Mouse (Mus musculus): Measurements from ENCODE around the gene Med22. TPM values are rescaled to one million over a fixed set of nuclear protein-coding genes. Genes with fewer than 3 reads are reported as not detected.

The Med22 gene
- polyA plus RNA-seq, 1 experiment from 2014 or later: 32.6 TPM

DNA sequence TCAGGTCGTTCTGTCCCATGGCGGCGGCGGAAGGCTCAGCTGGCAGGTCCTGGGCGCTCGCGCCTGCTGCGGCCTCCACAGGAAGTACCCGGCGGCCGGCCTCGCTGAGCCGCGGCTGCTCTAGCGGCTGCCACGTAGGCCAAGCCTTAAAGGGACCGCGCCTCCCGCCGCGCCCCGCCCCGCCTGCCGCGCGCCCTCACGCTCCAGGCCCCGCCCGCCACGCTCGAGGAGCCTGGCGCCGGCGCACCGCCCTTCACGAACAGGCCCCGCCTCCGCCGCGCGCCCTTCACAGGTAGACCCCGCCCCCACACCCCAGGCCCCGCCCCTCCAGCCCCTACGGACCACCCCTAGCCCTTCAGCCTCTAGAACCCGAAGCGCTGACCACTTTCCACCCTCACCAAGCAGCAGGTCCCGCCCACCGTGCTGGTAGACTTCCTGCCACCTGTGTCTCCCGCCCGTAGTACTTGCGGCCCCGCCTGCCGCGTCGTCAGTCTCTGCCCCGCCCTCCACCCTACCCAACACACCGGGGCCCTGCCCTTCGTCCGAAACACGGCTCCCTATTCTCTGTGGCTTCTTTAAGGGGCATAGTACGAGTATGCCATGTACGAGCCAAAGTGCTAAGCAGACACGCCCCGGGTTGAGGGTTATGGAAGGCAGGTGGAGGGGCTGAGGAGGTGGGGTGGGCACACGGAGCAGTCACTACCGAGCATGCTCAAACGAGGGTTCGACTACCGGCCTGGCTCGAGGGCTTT lies 23.0 kb upstream of the Med22 start, which contains the start of the genes Surf4 and Stkld1:
TSS of gene Surf4 (minus strand) at position 625 of the 752 bp plus-strand sequence.
TSS of gene Stkld1 (plus strand) at position 744 of the 752 bp plus-strand sequence.
- WGBS: 3% methylated on average over 28 of the region's 70 CpGs
- Histone ChIP-seq H3K9me3 (ENCODE audit: low read length) (no peaks in the 10 kb centered on the region), H3K9ac (replicated peaks; ENCODE audit: low read depth) (peak within 1 kb of the TSS; percentile 99), H3K4me1 (ENCODE audit: insufficient read depth, low read depth, low read length) (peaks cover 15% of the 10 kb centered on the region; the same call in 1 of the 2 replicates), H3K4me2 (replicated peaks; ENCODE audit: low read depth, low read length) (peak within 1 kb of the TSS; percentile 83), H3K4me3 (ENCODE audit: low read depth, low read length) (peak within 1 kb of the TSS; percentile 87), H3K27me3 (replicated peaks; ENCODE audit: insufficient read depth, low read length) (no peaks in the 10 kb centered on the region), H3K27ac (ENCODE audit: low read length) (peak within 1 kb of the TSS; percentile 96), H3K36me3 (ENCODE audit: insufficient read depth, low read length) (no peaks in the 10 kb centered on the region)
- peak; percentile 96 for ATAC-seq
- TF ChIP-seq EP300 (IDR thresholded peaks at IDR 0.05) (no peak), CTCF (IDR thresholded peaks at IDR 0.05) (no peak)
- DNase-seq (ENCODE audit: low spot score): peak; percentile 98

DNA sequence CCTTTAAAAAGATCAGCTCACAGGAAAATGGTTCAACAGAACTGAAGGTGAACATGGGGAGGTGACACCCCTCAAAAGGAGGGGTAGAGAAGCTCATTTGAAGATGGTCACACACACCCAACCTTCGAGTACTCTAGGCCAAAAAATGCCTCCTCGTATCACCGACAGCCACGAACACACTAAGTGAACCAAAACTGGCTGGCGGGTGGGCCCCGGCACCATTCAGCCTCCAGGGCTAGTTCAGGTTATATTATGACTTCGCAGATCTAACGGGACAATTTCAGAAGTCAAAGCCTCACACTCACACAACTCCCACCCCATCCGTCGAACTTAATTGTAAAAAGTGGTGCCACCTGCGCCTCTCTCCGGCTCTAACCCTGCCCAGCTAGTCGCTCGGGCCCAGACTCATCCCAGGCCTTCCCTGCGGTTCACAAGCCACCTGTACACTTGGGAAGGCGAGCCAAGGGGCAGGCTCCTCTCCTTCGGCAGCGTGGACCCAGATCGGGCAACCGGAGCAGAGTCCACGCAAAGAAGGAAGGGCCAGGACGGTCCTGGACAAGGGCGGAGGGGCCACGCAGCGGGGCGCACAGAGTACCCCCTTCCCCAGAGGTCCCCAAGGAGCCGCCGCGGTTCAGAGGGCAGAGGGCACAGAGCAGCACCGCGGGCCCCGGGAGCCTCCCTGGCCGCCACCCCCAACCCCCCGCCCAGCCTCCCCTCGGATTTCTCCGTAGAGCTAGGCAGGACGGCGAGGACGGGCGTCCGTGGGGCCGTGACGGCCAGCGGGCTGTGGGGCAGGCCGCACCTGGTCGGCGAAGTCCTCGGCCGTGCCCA lies 22.2 kb upstream of the Med22 start:
- H3K4me2 ChIP-seq (replicated peaks; ENCODE audit: low read depth, low read length): peak overlapping the region; percentile 83
- TF ChIP-seq EP300 (IDR thresholded peaks at IDR 0.05) (no peak), CTCF (IDR thresholded peaks at IDR 0.05) (no peak)
- 5% methylated on average over 33 of the region's 49 CpGs for WGBS
- peak overlapping the region; percentile 87 for H3K4me3 ChIP-seq (ENCODE audit: low read depth, low read length)
- DNase-seq (ENCODE audit: low spot score) (peak; percentile 33), ATAC-seq (no peak; the same call in 1 of the 2 replicates)
- H3K36me3 ChIP-seq (ENCODE audit: insufficient read depth, low read length): no peaks in the 10 kb centered on the region
- peak overlapping the region; percentile 96 for H3K27ac ChIP-seq (ENCODE audit: low read length)
- no peaks in the 10 kb centered on the region for H3K9me3 ChIP-seq (ENCODE audit: low read length)
- peaks cover 15% of the 10 kb centered on the region; the same call in 1 of the 2 replicates for H3K4me1 ChIP-seq (ENCODE audit: insufficient read depth, low read depth, low read length)
- H3K27me3 ChIP-seq (replicated peaks; ENCODE audit: insufficient read depth, low read length): no peaks in the 10 kb centered on the region
- H3K9ac ChIP-seq (replicated peaks; ENCODE audit: low read depth): peak overlapping the region; percentile 99

DNA sequence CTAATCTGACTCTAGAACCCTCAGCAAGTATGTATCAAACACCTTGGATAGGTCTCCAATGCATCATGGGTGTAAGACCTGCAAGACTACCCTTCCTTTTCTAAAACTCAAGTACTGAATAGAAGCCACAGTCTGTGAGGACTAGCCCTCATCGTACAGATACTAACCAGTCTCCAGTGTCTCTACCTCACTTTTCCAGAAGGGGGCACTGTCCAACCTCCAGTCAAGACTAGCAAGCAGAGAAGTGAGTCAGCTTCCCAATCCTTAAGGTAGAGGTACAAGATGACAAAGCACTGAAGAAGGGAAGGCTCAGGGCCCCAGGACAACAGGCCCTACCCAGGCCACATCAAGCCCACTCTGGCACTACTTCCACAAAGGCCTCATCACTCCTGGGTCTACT lies 19.9 kb upstream of the Med22 start:
- H3K4me2 ChIP-seq (replicated peaks; ENCODE audit: low read depth, low read length): no peak overlapping the region
- ATAC-seq: no peak

DNA sequence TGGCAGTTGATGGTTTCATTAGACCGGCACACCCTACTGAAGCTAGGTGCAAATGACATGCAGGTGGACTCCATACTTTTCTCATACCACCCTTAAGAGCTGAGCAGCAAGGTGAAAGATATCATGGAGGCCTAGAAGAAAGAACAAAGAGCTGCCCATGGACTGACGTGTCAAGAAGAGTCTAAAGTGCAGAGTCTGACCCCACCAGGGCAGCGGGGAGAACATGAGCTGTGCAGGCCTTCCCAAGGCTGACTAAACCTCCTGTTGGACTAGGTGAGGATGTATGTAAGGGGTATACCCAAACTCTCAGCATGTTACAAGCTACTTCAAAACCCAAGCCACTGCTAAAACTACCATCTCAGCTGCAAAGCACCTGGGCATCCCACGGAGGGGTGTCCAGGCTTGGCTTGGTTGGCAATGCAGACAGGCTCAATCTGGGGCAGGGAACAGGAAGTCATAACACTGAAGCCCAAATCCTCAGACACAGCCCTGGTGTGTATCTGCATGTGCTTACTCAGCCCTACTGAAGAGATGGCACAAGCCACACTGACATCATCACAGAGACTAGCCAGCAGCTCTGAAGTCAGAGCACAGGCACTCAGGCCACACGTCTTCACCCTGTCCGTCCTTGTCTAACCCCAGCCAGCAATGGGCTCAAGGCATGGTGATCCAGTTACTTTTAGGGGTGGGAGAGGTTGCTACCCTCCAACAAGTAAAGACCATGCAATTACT lies 17.4 kb upstream of the Med22 start:
- no peak overlapping the region for H3K9ac ChIP-seq (replicated peaks; ENCODE audit: low read depth)
- peaks cover 15% of the 10 kb centered on the region; the same call in 1 of the 2 replicates for H3K4me1 ChIP-seq (ENCODE audit: insufficient read depth, low read depth, low read length)
- no peak overlapping the region for H3K4me2 ChIP-seq (replicated peaks; ENCODE audit: low read depth, low read length)
- H3K36me3 ChIP-seq (ENCODE audit: insufficient read depth, low read length): peaks cover 33% of the 10 kb centered on the region
- no peaks in the 10 kb centered on the region for H3K27me3 ChIP-seq (replicated peaks; ENCODE audit: insufficient read depth, low read length)
- H3K27ac ChIP-seq (ENCODE audit: low read length): no peak overlapping the region
- DNase-seq (ENCODE audit: low spot score) (no peak), ATAC-seq (no peak)
- H3K9me3 ChIP-seq (ENCODE audit: low read length): no peaks in the 10 kb centered on the region
- WGBS: 87% methylated on average over 6 of the region's 6 CpGs
- H3K4me3 ChIP-seq (ENCODE audit: low read depth, low read length): no peak overlapping the region
- TF ChIP-seq CTCF (IDR thresholded peaks at IDR 0.05) (no peak), EP300 (IDR thresholded peaks at IDR 0.05) (no peak)

More for the DNA sequence above, 19.9 kb upstream of the Med22 start:
- DNase-seq (ENCODE audit: low spot score): peak; percentile 87
- Histone ChIP-seq H3K4me1 (ENCODE audit: insufficient read depth, low read depth, low read length) (peaks cover 15% of the 10 kb centered on the region; the same call in 1 of the 2 replicates), H3K4me3 (ENCODE audit: low read depth, low read length) (no peak overlapping the region), H3K27me3 (replicated peaks; ENCODE audit: insufficient read depth, low read length) (no peaks in the 10 kb centered on the region), H3K36me3 (ENCODE audit: insufficient read depth, low read length) (peaks cover 16% of the 10 kb centered on the region; the same call in 1 of the 2 replicates), H3K27ac (ENCODE audit: low read length) (no peak overlapping the region), H3K9me3 (ENCODE audit: low read length) (no peaks in the 10 kb centered on the region), H3K9ac (replicated peaks; ENCODE audit: low read depth) (no peak overlapping the region)
- TF ChIP-seq EP300 (IDR thresholded peaks at IDR 0.05): no peak
- TF ChIP-seq CTCF (IDR thresholded peaks at IDR 0.05): peak; percentile 87
- 33% methylated on average over 1 of the region's 1 CpGs for WGBS

DNA sequence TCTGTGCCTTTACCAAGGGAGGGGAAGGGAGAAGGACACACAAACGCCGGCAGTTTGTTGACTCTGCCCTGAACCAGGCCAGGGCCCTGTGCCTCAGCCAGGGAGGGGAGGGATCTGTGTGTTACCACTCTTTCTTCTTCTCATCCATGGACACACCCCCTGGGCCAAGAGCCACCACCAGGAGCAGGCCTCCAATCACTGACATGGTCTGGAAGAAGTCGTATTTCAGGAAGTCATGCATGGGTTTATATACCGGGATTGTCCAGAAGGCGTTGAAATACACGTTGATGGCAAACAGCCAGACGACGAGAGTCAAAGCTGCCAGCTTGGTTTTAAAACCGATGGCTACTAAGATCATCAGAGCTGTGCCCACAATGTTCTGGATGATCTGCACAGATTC lies 11.3 kb upstream of the Med22 start:
- 43% methylated on average over 9 of the region's 9 CpGs for WGBS
- peaks cover 68% of the 10 kb centered on the region for H3K36me3 ChIP-seq (ENCODE audit: insufficient read depth, low read length)

More for the DNA sequence above, 11.3 kb upstream of the Med22 start:
- Histone ChIP-seq H3K9ac (replicated peaks; ENCODE audit: low read depth) (no peak overlapping the region), H3K27me3 (replicated peaks; ENCODE audit: insufficient read depth, low read length) (no peaks in the 10 kb centered on the region), H3K4me1 (ENCODE audit: insufficient read depth, low read depth, low read length) (peaks cover 7% of the 10 kb centered on the region; the same call in 1 of the 2 replicates), H3K4me2 (replicated peaks; ENCODE audit: low read depth, low read length) (no peak overlapping the region), H3K4me3 (ENCODE audit: low read depth, low read length) (no peak overlapping the region), H3K9me3 (ENCODE audit: low read length) (no peaks in the 10 kb centered on the region), H3K27ac (ENCODE audit: low read length) (no peak overlapping the region)
- TF ChIP-seq EP300 (IDR thresholded peaks at IDR 0.05) (no peak), CTCF (IDR thresholded peaks at IDR 0.05) (no peak)
- DNase-seq (ENCODE audit: low spot score): peak; percentile 28
- ATAC-seq: peak; percentile 40; the same call in 1 of the 2 replicates

Data from lung, postnatal 0 days (tissue).